Mouse (Mus musculus) liver, embryonic 14.5 days (tissue): ENCODE measurements at regions not wholly inside any gene's neighbourhood (a gene's known extent, or its start where the extent isn't known, plus 50 kb on each side); places are given as distances from the start of the nearest gene placed in this dataset.

ENCODE experiments used
- ATAC-seq: fragments of 200-750 bp; cut with Nextera tagmentation; 2 replicates; pipeline ENCODE4 v1.8.0; 2017; ENCODE audit warnings: moderate number of reproducible peaks, mild to moderate bottlenecking, moderate library complexity; ENCODE audit not compliant: insufficient read depth
- DNase-seq, 3 experiments: peaks; one replicate each; pipeline ENCODE4 v3.0.0-alpha.2; 2012 to 2013; ENCODE audit warnings: low read depth in 3 of 3, low spot score in 3 of 3
- H3K27ac ChIP-seq: fragments of 300-500 bp; sonication (generic); 2 replicates; pipeline ENCODE4 v1.5.1; 2014; ENCODE audit warnings: moderate library complexity, mild to moderate bottlenecking, control low read depth, inconsistent platforms
- H3K27me3 ChIP-seq: fragments of 300-500 bp; sonication (generic); 2 replicates; pipeline ENCODE4 v1.6.1; 2014; ENCODE audit warnings: mild to moderate bottlenecking, low read length, moderate library complexity; ENCODE audit not compliant: control insufficient read depth, insufficient read depth
- H3K36me3 ChIP-seq: fragments of 300-500 bp; sonication (generic); replicated peaks from 2 replicates; pipeline ENCODE4 v1.6.1; 2014; ENCODE audit warnings: low read depth; ENCODE audit not compliant: control insufficient read depth, insufficient read depth
- H3K4me1 ChIP-seq, 2 experiments: fragments of 200-500 bp in 1 of 2; fragments of 300-500 bp in 1 of 2; sonication (generic) in 1 of 2; replicated peaks; 2 replicates each; pipeline ENCODE4 v1.6.1; 2012 to 2014; ENCODE audit warnings: antibody characterized with exemption in 1 of 2, inconsistent platforms in 1 of 2, low read length in 1 of 2; ENCODE audit not compliant: control insufficient read depth in 2 of 2, insufficient read depth in 2 of 2
- H3K4me2 ChIP-seq: fragments of 300-500 bp; sonication (generic); 2 replicates; pipeline ENCODE4 v1.6.1; 2014; ENCODE audit warnings: low read depth, mild to moderate bottlenecking, control low read depth, moderate library complexity
- H3K4me3 ChIP-seq, 2 experiments: fragments of 200-500 bp in 1 of 2; fragments of 300-500 bp in 1 of 2; sonication (generic) in 1 of 2; 2 replicates each; pipeline ENCODE4 v1.5.1; 2012 to 2014; ENCODE audit warnings: low read depth in 2 of 2, low read length in 2 of 2, mild to moderate bottlenecking in 2 of 2, control low read depth in 1 of 2, inconsistent platforms in 1 of 2, moderate library complexity in 1 of 2; ENCODE audit not compliant: insufficient read depth in 1 of 2
- H3K9ac ChIP-seq: fragments of 300-500 bp; sonication (generic); replicated peaks from 2 replicates; pipeline ENCODE4 v1.6.1; 2014; ENCODE audit warnings: mild to moderate bottlenecking, control low read depth, moderate library complexity
- H3K9me3 ChIP-seq: fragments of 300-500 bp; sonication (generic); 2 replicates; pipeline ENCODE4 v1.6.1; 2016; ENCODE audit warnings: low read length, mixed read lengths; ENCODE audit not compliant: control insufficient read depth
- CTCF ChIP-seq: IDR thresholded peaks from 2 replicates; pipeline ENCODE4 v1.5.1; 2016; ENCODE audit warnings: antibody characterized with exemption, low read depth, control low read depth
- EP300 ChIP-seq: IDR thresholded peaks from 2 replicates; pipeline ENCODE4 v1.6.1; 2016; ENCODE audit warnings: antibody characterized with exemption, low read depth
- WGBS: fragments of 180-500 bp; shearing (Covaris S2); extraction: QIAGEN DNeasy Blood & Tissue Kit; methylation state at CpG from one replicate; pipeline ENCODE4 v1.1.7; 2014; ENCODE audit not compliant: insufficient replicate concordance; 5-methylcytosine and 5-hydroxymethylcytosine counted together

GRCm38 (mm10) chr13:59229111-59229541, 355.9 kb downstream of the Agtpbp1 start:
- no peak overlapping the region for H3K4me3 ChIP-seq
- H3K9ac ChIP-seq = no peak overlapping the region
- H3K27ac ChIP-seq = no peak overlapping the region
- no peaks in the 10 kb centered on the region for H3K27me3 ChIP-seq
- 67% methylated on average over 6 of the region's 6 CpGs for WGBS
- no peak for ATAC-seq
- H3K4me1 ChIP-seq = peaks cover 0 to 5% of the 10 kb centered on the region in 2 experiments; a peak in 1 of 4 replicates
- no peak overlapping the region for H3K4me2 ChIP-seq
- TF ChIP-seq CTCF = no peak
- no peak for TF ChIP-seq EP300
- no peaks in the 10 kb centered on the region for H3K36me3 ChIP-seq
- H3K9me3 ChIP-seq = no peaks in the 10 kb centered on the region
- DNase-seq = no peak

DNA sequence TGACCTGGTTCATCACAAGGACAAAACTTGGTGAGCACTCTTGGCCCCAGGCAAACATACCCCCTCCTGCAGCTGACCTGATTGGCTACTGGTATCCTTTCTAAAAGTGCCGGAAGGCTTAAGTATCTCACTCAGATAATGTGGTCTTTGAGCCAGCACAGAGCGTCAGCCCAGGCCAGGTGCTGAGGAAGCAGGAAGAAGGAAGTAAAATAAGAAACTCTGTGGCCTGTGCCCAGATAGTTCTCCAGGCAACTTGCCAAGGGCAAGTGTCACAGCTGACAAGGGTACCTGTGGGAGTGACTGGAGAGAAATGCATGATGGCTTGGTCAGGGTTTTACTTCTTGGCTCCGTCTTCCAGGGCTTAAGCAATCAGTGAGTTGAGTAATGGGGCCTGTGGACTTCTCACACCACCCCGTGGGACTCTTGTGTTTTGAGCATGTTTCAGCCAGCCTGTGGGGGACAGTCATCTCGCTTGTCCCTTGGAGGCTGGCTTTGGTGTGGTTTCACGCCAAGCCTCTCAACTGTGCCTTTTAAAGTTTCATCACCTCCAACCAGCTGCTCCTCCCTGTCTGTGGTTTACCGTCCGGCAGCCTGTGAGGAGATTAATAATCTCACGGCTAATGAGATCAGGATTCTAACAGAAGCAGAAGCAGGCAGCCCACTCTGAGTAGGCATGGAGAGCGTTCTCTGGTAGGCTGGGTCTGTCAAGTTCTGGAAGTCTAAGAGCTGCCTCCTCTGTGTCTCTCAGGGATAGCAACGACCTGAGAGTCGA, 356.8 kb downstream of the Agtpbp1 start:
- no peak overlapping the region for H3K27ac ChIP-seq
- no peaks in the 10 kb centered on the region for H3K36me3 ChIP-seq
- no peak overlapping the region for H3K4me2 ChIP-seq
- DNase-seq = no peak
- peaks cover 0 to 5% of the 10 kb centered on the region in 2 experiments; a peak in 1 of 4 replicates for H3K4me1 ChIP-seq
- H3K4me3 ChIP-seq = no peak overlapping the region
- no peaks in the 10 kb centered on the region for H3K27me3 ChIP-seq
- no peak overlapping the region for H3K9ac ChIP-seq
- TF ChIP-seq CTCF (no peak), EP300 (no peak)
- no peaks in the 10 kb centered on the region for H3K9me3 ChIP-seq
- 25% methylated on average over 12 of the region's 12 CpGs for WGBS
- peak; percentile 52; the same call in 1 of the 2 replicates for ATAC-seq

GRCm38 (mm10) chr13:59227523-59228058, 357.4 kb downstream of the Agtpbp1 start:
- Histone ChIP-seq H3K4me2 (no peak overlapping the region), H3K36me3 (no peaks in the 10 kb centered on the region), H3K27me3 (no peaks in the 10 kb centered on the region), H3K4me1 (peaks cover 0 to 5% of the 10 kb centered on the region in 2 experiments; a peak in 1 of 4 replicates), H3K27ac (no peak overlapping the region), H3K9ac (no peak overlapping the region), H3K9me3 (no peaks in the 10 kb centered on the region), H3K4me3 (no peak overlapping the region)
- DNase-seq (no peak), ATAC-seq (no peak)
- TF ChIP-seq EP300 (no peak), CTCF (no peak)
- 67% methylated on average over 13 of the region's 13 CpGs for WGBS

- TF ChIP-seq EP300 = no peak
- no peak for TF ChIP-seq CTCF
- ATAC-seq (no peak), DNase-seq (no peak)
- Histone ChIP-seq H3K9ac (no peak overlapping the region), H3K9me3 (no peaks in the 10 kb centered on the region), H3K4me3 (no peak overlapping the region), H3K4me2 (no peak overlapping the region), H3K36me3 (no peaks in the 10 kb centered on the region), H3K4me1 (no peaks in the 10 kb centered on the region), H3K27ac (no peak overlapping the region), H3K27me3 (no peaks in the 10 kb centered on the region)
- 56% methylated on average over 6 of the region's 6 CpGs for WGBS
These were observed 364.4 kb downstream of the Agtpbp1 start for GRCm38 (mm10) chr13:59220587-59220986.

DNA sequence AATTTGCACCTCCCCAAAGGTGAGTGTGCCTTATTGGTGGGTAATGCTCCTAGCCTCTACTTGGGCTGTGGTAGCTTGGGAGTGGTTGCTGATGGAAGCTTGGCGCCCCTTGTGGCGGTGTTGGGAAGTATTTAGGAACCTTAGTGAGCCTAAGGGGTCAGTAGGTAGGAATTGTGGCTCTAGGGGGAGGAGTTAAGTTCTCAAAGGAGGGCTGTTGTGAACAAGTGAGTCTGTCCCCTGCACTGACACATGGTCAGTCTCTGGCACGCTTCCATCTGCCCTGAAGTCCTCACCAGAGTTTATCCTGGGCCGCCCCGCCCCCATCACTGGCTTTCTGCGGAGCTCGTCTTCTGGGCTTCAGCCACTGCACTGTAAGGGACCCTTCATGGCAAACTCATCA, 364.9 kb downstream of the Agtpbp1 start:
- Histone ChIP-seq H3K4me2 (no peak overlapping the region), H3K36me3 (no peaks in the 10 kb centered on the region), H3K27ac (no peak overlapping the region), H3K9ac (no peak overlapping the region), H3K27me3 (no peaks in the 10 kb centered on the region), H3K9me3 (no peaks in the 10 kb centered on the region), H3K4me3 (no peak overlapping the region), H3K4me1 (no peaks in the 10 kb centered on the region)
- WGBS = 26% methylated on average over 7 of the region's 7 CpGs
- DNase-seq (no peak), ATAC-seq (no peak)
- TF ChIP-seq EP300 (no peak), CTCF (peak; percentile 70)
